Mouse (Mus musculus) left cerebral cortex, postnatal 14 days (tissue): ENCODE measurements around the gene Mfap1a. TPM values are rescaled to one million over a fixed set of nuclear protein-coding genes. Genes with fewer than 3 reads are reported as not detected.
"Not testable (repeated sequence)": the region's sequence is repeated elsewhere in the genome, so short reads cannot be mapped to it uniquely, and the experiment has no call there.

Experiments used
- DNase-seq, 2 experiments: peaks; one replicate each; pipeline ENCODE4 v3.0.0; 2021 to 2022; ENCODE audit warnings: low spot score in 2 of 2, mixed read lengths in 1 of 2
- intact Hi-C: fragments of 180-260 bp; cut with DNase I; formaldehyde crosslinking; loops from one replicate; pipeline ENCODE4 v1.15.1; 2025
- total RNA-seq, 2 experiments: library from RNA; stranded (reverse); gene quantifications; 2 replicates each; pipeline ENCODE4 v1.2.3; 2021

Mfap1a gene
- total RNA-seq, 2 experiments from 2014 or later = 31.9 to 37.9 TPM

DNA sequence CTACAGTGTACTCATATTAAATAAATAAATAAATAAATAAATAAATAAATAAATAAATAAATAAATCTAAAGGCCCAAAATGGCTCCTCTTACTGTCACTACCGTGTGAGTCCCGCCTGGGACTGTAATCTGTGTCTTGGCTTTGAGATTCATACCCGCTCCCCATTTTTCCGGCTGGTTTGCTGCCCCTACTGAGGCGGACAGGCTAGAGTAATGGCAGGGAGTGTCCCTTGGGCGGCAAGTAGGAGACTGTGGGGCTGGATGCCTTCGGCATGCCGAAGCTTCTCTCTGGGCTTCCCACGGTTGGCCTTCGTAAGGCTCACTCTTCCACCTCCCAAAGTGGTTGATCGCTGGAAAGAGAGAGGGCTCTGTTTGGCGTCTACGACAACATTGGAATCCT lies 25.5 kb downstream of the Mfap1a start:
- intact Hi-C loops, DNase-seq: not testable (repeated sequence)

DNA sequence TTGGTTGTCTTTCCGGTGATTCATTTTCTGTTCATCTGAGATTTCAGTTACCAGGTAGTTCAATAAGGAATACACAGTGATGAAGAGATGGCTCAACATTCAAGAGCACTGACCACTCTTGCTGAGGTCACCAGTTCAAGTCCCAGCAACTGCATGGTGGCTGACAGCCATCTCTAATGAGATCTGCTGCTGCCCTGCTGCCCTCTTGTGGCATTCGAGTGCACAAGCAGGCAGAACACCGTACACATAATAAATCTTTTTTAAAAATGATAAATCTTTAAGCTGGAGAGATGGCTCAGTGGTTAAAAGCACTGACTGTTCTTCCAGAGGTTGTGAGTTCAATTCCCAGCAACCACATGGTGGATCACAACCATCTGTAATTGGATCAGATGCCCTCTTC lies 26.0 kb downstream of the Mfap1a start:
- intact Hi-C loops = no loop called here
- no peak for DNase-seq

GRCm38 (mm10) chr2:121477491-121478266 lies 28.8 kb downstream of the Mfap1a start:
- intact Hi-C loops = no loop called here
- no peak for DNase-seq

DNA sequence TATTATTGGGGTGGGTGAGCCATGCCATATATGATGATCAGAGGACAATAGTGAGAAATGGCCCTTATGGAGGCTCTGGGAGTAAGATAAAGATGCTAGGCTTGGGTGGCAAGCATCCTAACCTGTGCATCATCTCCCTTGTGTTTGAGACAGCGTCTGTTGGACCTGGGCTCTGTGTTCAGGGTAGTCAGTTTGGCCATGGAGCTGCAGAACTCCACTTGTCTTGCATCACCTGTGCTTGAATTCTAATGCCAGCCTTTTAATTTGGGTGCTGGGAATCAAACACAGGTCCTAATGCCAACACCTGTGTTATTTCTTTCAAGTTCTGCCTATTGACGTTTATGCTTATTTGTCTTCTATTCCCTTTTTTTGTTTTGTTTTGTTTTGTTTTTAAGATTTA lies 31.2 kb downstream of the Mfap1a start:
- DNase-seq, intact Hi-C loops: not testable (repeated sequence)

DNA sequence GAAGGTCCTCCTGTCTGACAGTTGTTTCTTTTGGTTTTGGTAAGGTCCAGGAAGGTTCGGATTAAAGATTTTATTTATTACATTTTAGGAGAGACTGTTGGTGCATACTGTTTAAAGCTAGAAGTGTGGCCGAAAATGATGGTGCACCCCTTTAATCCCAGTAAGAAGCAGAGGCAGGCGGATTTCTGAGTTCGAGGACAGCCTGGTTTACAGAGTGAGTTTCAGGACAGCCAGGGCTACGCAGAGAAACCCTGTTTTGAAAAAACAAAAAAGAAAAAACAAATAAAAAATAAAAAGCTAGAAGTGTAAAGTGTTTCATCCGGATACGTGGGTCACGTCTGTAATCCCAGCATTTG lies 32.3 kb downstream of the Mfap1a start:
- intact Hi-C loops = loop anchor here (5.0 kb wide), 1 partner anchor 33 kb away; the partner anchor contains the start of genes Mfap1a and Wdr76
- no peak for DNase-seq

DNA sequence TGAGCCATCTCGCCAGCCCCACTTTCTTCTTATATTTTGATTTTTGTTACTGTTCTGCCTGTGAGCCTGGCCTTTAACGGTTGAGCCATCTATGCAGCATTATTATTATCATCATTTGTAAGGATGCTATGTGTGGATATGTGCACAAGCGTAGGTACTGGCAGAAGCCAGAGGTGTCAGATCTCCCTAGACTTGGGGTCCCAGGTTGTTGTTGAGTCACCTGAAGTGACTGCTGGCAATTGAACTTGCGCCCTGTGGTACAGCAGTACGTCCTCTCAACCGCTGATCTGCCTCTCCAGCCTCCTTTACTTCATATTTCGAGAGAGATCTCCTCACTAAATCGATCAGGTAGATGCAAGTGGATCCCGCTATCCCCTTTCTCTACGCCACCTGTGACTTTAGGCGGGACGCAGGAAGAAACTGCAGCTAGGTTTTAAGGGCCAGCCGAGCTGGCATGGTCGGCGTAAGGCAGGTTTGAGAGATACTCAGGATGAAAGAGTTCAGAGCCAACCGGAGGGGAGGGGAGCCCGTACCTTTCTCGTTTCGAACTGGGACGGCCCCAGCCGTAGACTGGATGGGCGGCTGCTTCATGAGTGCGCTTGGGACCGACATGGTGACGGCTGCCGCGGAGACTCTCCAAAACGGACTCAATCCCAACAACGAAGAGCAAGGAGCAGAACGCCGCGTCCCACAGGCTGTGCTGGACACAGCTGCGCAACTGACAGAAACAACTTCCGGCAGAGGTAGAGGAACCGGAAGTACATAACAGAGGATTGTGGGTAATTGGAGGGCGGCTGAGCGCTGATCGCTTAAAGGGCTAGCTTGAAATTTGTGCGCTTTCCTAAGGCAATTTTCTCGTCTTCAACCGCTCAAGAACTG lies 32.9 kb downstream of the Mfap1a start, which contains the start of gene Mfap1b:
Gene Mfap1b (minus strand): TSS at position 767 of the 879 bp plus-strand sequence.
- intact Hi-C loops = loop anchor here (5.0 kb wide), 1 partner anchor 34 kb away; the partner anchor contains the start of genes Mfap1a and Wdr76
- DNase-seq = peak; percentile 84 to 88

GRCm38 (mm10) chr2:121472783-121473182 lies 33.7 kb downstream of the Mfap1a start:
- not testable (repeated sequence) for DNase-seq
- intact Hi-C loops = loop anchor here (5.0 kb wide), 1 partner anchor 35 kb away; the partner anchor contains the start of genes Mfap1a and Wdr76

- DNase-seq, intact Hi-C loops: not testable (repeated sequence)
These were observed 37.5 kb downstream of the Mfap1a start for GRCm38 (mm10) chr2:121468982-121469381.

- intact Hi-C loops = no loop called here
- DNase-seq = no peak
These were observed 46.4 kb downstream of the Mfap1a start for GRCm38 (mm10) chr2:121460071-121460470.

- intact Hi-C loops = no loop called here
- DNase-seq = peak; percentile 76 to 85
These were observed 49.5 kb downstream of the Mfap1a start, which contains the start of gene Serinc4 for GRCm38 (mm10) chr2:121456692-121457642. TSS of gene Serinc4 (minus strand) at chr2:121456781.

DNA sequence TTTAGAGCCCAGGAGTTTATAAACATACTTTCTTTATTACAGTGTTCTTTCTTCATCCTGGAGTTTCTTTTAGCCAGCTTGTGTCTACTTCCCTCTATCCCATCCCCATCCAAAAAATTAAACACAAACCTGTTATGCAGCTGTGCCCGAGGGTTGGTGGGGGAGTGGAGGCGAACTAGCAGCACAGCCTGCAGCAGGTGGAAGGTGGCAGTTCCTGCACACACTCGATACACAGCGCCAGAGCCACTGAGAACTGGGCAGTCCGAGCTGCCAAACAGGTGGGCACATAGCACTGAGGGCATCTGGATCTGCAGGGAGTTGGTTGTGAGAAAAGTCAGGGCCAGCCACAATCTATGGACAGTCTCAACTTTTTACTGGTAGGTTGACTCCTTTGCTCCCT lies 50.9 kb downstream of the Mfap1a start:
- intact Hi-C loops = no loop called here

DNA sequence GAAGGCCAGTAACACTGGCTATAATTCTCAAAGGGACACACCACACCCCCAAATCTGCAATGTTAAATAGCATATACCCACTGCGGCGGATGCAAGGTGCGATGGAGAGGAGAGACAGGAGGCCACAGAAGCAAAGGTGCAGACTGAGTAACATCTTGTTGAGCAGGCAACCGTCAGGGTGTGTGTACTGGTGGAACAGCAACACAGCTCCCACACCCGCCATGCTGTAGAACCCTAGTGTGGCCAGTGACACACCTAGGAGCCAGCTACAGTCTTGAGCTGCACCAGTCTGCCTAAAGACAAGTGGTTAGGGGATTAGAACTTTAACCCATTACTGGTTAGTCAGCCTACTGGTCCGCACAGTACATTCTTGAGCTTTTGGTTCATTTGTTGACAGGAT lies 52.5 kb downstream of the Mfap1a start:
- intact Hi-C loops = no loop called here

More for the DNA sequence above, 50.9 kb downstream of the Mfap1a start:
- DNase-seq = no peak

DNA sequence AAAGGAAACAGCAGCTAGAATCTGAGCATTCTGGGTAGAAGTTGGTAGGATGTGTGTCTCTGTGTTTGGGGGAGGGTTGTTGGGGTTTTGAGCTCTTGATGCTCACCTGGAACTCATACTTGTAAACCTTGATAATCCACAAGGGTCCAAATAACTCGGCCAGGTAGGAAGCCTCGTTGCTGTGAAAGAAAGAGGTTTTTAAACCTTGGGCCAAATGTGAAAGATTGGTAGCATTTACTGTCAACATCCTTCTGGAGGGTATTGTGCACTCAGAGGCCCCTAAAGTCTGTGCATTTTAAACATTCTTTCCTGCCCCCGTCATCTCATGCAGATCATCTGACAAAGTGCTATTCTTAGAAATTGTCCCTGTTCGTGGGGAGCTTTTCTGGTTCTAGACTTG lies 53.5 kb downstream of the Mfap1a start, which contains the start of gene Hypk:
Gene Hypk (plus strand): TSS at position 301 of the 400 bp plus-strand sequence.
- DNase-seq = no peak
- intact Hi-C loops = no loop called here

More for the DNA sequence above, 52.5 kb downstream of the Mfap1a start:
- no peak for DNase-seq

- no peak for DNase-seq
- intact Hi-C loops = no loop called here
These were observed 54.1 kb downstream of the Mfap1a start for GRCm38 (mm10) chr2:121452361-121452760.

DNA sequence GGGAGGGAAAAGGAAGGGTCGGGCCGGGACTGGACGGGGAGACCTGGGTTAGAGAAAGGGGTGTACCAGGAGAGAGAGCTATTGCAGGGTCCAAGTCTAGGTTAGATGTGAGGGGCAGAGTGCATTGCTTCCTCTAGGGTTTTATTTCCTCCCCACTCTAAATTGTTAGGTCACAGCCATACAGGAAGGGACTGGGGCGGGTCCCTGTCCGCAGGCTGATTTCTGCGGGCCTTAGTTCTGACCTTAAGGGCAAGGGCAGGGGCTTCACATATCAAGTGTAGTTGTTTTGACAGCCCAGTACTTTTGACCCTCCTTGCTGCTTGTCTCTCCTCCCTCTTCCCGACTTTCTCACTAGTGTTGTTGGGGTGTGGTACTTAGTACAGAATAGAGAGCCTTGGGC lies 56.4 kb downstream of the Mfap1a start:
- no peak for DNase-seq
- intact Hi-C loops = no loop called here

DNA sequence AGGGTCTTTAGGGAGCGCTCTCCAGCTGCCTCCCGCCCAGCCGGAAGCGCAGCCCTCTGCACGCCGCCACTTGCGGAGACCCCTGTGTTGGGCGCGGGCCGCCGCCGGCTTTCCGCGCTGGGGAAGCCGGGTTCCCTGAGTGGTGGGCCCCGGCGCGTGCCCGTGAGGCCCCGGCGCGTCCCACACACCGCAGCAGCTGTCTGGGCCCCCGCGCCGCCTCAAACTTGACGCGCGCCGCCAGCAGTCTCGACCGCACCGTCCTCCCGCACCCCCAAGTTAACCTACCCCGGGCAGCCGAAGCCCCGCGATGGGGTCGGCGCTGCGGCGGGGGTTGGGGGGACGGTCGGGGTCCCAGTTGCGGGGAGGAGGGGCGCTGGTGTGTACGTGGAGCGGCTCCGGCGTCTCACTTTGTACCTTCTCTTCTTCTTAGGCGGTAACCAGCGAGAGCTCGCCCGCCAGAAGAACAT lies 56.9 kb downstream of the Mfap1a start:
- peak; percentile 30 to 35 for DNase-seq
- intact Hi-C loops = no loop called here

- intact Hi-C loops = no loop called here
- DNase-seq = peak; percentile 98 to 99
These were observed 57.5 kb downstream of the Mfap1a start, which contains the start of gene Serf2 for GRCm38 (mm10) chr2:121448739-121449535. TSS of gene Serf2 (plus strand) at chr2:121449195.

DNA sequence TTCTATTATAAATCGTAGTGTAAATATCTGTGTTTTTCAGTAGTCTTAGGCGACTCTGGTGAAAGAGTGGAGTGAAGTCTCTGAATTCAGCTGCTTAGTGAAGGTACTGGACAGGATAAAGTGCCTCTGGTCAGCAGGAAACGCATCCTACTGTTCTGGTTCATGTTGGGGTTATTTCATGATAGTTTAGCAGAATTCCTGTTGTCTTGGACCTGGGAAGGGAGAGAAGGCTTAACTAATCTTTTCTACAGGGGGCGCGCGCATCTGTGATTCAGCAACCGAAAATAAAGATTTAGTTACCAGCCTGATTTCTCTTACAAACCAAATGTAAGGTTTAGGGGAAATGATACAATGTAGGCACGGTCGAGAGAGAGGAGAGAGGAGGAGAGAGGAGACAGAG lies 58.3 kb downstream of the Mfap1a start:
- DNase-seq = peak; percentile 44 to 62
- intact Hi-C loops = no loop called here
